Mouse (Mus musculus): ENCODE results near the gene Id3. TPM values are rescaled to one million over a fixed set of nuclear protein-coding genes. Genes with fewer than 3 reads are reported as not detected.

The Id3 gene
- total and polyA plus RNA-seq, 2 experiments from 2014 or later: 156 to 208 TPM

DNA sequence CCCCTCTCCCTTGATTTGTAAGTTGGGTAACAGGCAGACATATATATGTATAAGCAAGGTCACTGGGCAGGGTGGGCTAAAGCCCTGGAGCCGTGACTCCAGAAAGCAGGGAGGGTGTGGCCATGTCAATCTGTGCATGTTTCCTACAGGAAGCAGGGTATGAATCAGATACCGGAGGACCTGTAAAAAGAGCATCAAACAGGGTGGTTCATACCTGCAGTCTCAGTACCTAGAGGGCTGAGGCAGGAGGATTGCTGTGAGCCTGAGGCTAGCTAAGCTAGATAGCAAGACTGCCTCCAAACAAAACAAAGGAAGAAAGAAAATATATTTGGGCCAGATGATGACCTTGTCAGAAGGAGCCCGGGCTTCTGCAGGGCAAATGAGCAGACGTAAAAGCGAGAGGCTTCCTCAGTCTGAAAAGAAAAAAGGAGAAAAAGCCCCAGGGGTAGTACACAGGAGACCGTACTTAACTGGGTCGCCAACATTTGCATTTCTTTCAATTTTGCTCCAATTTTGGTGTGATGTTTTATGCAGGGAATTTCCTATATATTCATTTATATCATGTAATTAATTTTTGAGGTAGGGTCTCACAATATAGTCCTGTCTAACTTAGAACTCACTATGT lies 21.3 kb upstream of the Id3 start:
- no peak overlapping the region for H3K9ac ChIP-seq (replicated peaks; ENCODE audit: low read length, poor library complexity, severe bottlenecking)
- ATAC-seq (ENCODE audit: low FRiP score): no peak
- no peak for DNase-seq (ENCODE audit: low spot score)

DNA sequence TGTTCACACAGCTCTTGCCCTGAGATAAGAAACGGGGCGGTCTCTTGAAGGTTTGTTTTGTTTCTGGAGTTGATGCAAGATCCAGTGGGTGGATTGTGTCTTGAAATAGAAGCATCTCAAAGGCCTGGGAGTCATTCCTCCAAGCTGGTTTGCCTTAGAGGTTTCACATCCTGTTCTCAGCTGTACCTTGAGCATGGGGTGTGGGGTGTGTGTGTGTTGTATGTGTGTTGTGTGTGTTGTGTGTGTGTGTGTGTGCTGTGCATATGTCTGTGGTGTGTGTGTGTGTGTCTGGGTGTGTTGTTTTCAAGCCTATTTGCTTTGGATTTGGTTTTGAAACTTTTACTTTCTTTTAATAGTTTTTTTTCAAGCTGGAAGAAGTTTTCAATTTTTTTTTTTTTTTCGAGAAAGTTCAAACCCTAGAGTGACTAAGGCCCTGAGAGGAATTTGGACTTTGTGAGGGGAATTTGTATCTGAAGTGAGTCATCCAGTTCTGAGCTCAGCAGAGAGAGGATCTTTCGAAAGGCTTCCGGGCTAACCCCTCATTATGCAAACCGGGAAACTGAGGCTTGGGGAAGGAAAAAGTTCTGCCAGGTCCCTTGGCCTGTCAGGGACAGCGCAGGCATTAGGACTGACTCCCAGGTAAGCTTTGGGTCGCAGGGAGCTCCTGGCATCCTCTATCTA lies 20.0 kb upstream of the Id3 start:
- no peak overlapping the region for H3K9ac ChIP-seq (replicated peaks; ENCODE audit: low read length, poor library complexity, severe bottlenecking)
- TF ChIP-seq CTCF (IDR thresholded peaks at IDR 0.05): no peak
- ATAC-seq (ENCODE audit: low FRiP score): no peak
- H3K27me3 ChIP-seq (ENCODE audit: insufficient read depth, low read length): no peaks in the 10 kb centered on the region
- no peak overlapping the region for H3K4me3 ChIP-seq (ENCODE audit: low read depth, low read length)
- DNase-seq (ENCODE audit: low spot score): no peak
- H3K4me1 ChIP-seq (ENCODE audit: insufficient read depth, low read length): no peaks in the 10 kb centered on the region
- H3K4me2 ChIP-seq (ENCODE audit: low read depth, low read length, poor library complexity, severe bottlenecking): no peak overlapping the region
- H3K27ac ChIP-seq (ENCODE audit: low read depth, low read length): no peak overlapping the region
- 75% methylated on average over 8 of the region's 8 CpGs for WGBS
- H3K9me3 ChIP-seq (ENCODE audit: low read length): no peaks in the 10 kb centered on the region
- no peaks in the 10 kb centered on the region for H3K36me3 ChIP-seq (ENCODE audit: insufficient read depth, low read length)

More for the DNA sequence above, 21.3 kb upstream of the Id3 start:
- WGBS: 74% methylated on average over 7 of the region's 7 CpGs
- no peak overlapping the region for H3K4me2 ChIP-seq (ENCODE audit: low read depth, low read length, poor library complexity, severe bottlenecking)
- no peaks in the 10 kb centered on the region for H3K36me3 ChIP-seq (ENCODE audit: insufficient read depth, low read length)
- no peak overlapping the region for H3K4me3 ChIP-seq (ENCODE audit: low read depth, low read length)
- no peaks in the 10 kb centered on the region for H3K4me1 ChIP-seq (ENCODE audit: insufficient read depth, low read length)
- no peaks in the 10 kb centered on the region for H3K9me3 ChIP-seq (ENCODE audit: low read length)
- no peak for TF ChIP-seq CTCF (IDR thresholded peaks at IDR 0.05)
- H3K27me3 ChIP-seq (ENCODE audit: insufficient read depth, low read length): no peaks in the 10 kb centered on the region
- H3K27ac ChIP-seq (ENCODE audit: low read depth, low read length): no peak overlapping the region

DNA sequence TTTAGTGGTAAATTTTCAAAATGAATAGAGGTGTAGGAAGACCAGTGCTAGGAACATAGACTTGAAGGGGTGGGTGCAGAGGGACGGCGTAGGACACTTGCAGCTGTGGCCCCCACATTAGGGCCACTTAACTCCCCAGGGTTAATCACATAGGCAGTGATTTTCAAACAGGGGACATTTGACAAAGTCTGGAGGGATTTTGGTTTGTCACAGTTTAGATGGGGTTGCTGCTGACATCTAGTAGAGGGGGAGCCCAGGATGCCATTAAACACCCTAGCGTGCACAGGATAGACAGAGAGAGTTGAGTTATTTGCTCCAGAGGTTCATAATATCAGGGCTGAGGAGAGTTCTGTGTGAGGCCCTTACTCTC lies 19.5 kb upstream of the Id3 start:
- no peak for TF ChIP-seq CTCF (IDR thresholded peaks at IDR 0.05)
- Histone ChIP-seq H3K36me3 (ENCODE audit: insufficient read depth, low read length) (no peaks in the 10 kb centered on the region), H3K4me1 (ENCODE audit: insufficient read depth, low read length) (no peaks in the 10 kb centered on the region), H3K9ac (replicated peaks; ENCODE audit: low read length, poor library complexity, severe bottlenecking) (no peak overlapping the region), H3K27me3 (ENCODE audit: insufficient read depth, low read length) (no peaks in the 10 kb centered on the region), H3K4me2 (ENCODE audit: low read depth, low read length, poor library complexity, severe bottlenecking) (no peak overlapping the region), H3K4me3 (ENCODE audit: low read depth, low read length) (no peak overlapping the region), H3K27ac (ENCODE audit: low read depth, low read length) (no peak overlapping the region), H3K9me3 (ENCODE audit: low read length) (no peaks in the 10 kb centered on the region)
- 82% methylated on average over 3 of the region's 3 CpGs for WGBS
- no peak for ATAC-seq (ENCODE audit: low FRiP score)
- DNase-seq (ENCODE audit: low spot score): no peak

GRCm38 (mm10) chr4:136124581-136124980 lies 18.7 kb upstream of the Id3 start:
- ATAC-seq (ENCODE audit: low FRiP score): no peak
- DNase-seq (ENCODE audit: low spot score): no peak
- no peaks in the 10 kb centered on the region for H3K27me3 ChIP-seq (ENCODE audit: insufficient read depth, low read length)
- no peak overlapping the region for H3K4me3 ChIP-seq (ENCODE audit: low read depth, low read length)
- no peak for TF ChIP-seq CTCF (IDR thresholded peaks at IDR 0.05)
- H3K9me3 ChIP-seq (ENCODE audit: low read length): no peaks in the 10 kb centered on the region
- 98% methylated on average over 4 of the region's 4 CpGs for WGBS
- no peak overlapping the region for H3K27ac ChIP-seq (ENCODE audit: low read depth, low read length)
- H3K36me3 ChIP-seq (ENCODE audit: insufficient read depth, low read length): no peaks in the 10 kb centered on the region
- no peaks in the 10 kb centered on the region for H3K4me1 ChIP-seq (ENCODE audit: insufficient read depth, low read length)
- no peak overlapping the region for H3K4me2 ChIP-seq (ENCODE audit: low read depth, low read length, poor library complexity, severe bottlenecking)
- no peak overlapping the region for H3K9ac ChIP-seq (replicated peaks; ENCODE audit: low read length, poor library complexity, severe bottlenecking)

DNA sequence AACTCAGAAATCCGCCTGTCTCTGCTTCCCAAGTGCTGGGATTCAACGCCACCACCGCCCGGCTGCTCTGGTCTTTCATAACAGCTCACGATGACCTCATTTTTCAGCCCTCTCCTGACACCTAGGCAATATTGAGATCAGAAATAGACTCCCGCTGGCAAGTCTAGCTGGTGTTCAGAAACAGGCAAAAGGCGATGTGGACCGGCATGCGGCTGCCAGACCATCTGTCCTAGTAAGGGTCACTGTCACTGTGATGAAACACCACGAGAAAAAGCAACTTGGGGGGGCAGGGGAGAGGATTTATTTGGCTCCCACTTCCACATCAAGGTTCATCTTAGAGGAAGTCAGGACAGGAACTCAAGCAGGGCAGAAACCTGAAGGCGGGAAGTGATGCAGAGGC lies 17.8 kb upstream of the Id3 start:
- ATAC-seq (ENCODE audit: low FRiP score) (no peak), DNase-seq (ENCODE audit: low spot score) (no peak)
- H3K9ac ChIP-seq (replicated peaks; ENCODE audit: low read length, poor library complexity, severe bottlenecking): no peak overlapping the region
- H3K36me3 ChIP-seq (ENCODE audit: insufficient read depth, low read length): no peaks in the 10 kb centered on the region
- WGBS: 92% methylated on average over 11 of the region's 11 CpGs
- no peak overlapping the region for H3K27ac ChIP-seq (ENCODE audit: low read depth, low read length)
- H3K27me3 ChIP-seq (ENCODE audit: insufficient read depth, low read length): no peaks in the 10 kb centered on the region
- H3K4me2 ChIP-seq (ENCODE audit: low read depth, low read length, poor library complexity, severe bottlenecking): no peak overlapping the region
- no peak for TF ChIP-seq CTCF (IDR thresholded peaks at IDR 0.05)
- no peaks in the 10 kb centered on the region for H3K4me1 ChIP-seq (ENCODE audit: insufficient read depth, low read length)
- no peaks in the 10 kb centered on the region for H3K9me3 ChIP-seq (ENCODE audit: low read length)
- H3K4me3 ChIP-seq (ENCODE audit: low read depth, low read length): no peak overlapping the region

- H3K4me2 ChIP-seq (ENCODE audit: low read depth, low read length, poor library complexity, severe bottlenecking): no peak overlapping the region
- TF ChIP-seq CTCF (IDR thresholded peaks at IDR 0.05): no peak
- WGBS: 87% methylated on average over 5 of the region's 5 CpGs
- H3K9ac ChIP-seq (replicated peaks; ENCODE audit: low read length, poor library complexity, severe bottlenecking): no peak overlapping the region
- no peak overlapping the region for H3K27ac ChIP-seq (ENCODE audit: low read depth, low read length)
- no peak for DNase-seq (ENCODE audit: low spot score)
- no peaks in the 10 kb centered on the region for H3K9me3 ChIP-seq (ENCODE audit: low read length)
- H3K36me3 ChIP-seq (ENCODE audit: insufficient read depth, low read length): no peaks in the 10 kb centered on the region
- no peak overlapping the region for H3K4me3 ChIP-seq (ENCODE audit: low read depth, low read length)
- H3K27me3 ChIP-seq (ENCODE audit: insufficient read depth, low read length): no peaks in the 10 kb centered on the region
- no peaks in the 10 kb centered on the region for H3K4me1 ChIP-seq (ENCODE audit: insufficient read depth, low read length)
- no peak for ATAC-seq (ENCODE audit: low FRiP score)
Measured at GRCm38 (mm10) chr4:136126019-136126418, 17.3 kb upstream of the Id3 start.

Measured in midbrain, postnatal 0 days (tissue).